Mouse (Mus musculus) embryo, embryonic 10.5 days (tissue): ENCODE results near the gene Mboat7.
"Not testable (repeated sequence)": the region's sequence is repeated elsewhere in the genome, so short reads cannot be mapped to it uniquely, and the experiment has no call there.

Experiments
- DNase-seq: peaks from one replicate; pipeline ENCODE4 v3.0.0-alpha.2; 2015; ENCODE audit warnings: low spot score

The Mboat7 gene

DNA sequence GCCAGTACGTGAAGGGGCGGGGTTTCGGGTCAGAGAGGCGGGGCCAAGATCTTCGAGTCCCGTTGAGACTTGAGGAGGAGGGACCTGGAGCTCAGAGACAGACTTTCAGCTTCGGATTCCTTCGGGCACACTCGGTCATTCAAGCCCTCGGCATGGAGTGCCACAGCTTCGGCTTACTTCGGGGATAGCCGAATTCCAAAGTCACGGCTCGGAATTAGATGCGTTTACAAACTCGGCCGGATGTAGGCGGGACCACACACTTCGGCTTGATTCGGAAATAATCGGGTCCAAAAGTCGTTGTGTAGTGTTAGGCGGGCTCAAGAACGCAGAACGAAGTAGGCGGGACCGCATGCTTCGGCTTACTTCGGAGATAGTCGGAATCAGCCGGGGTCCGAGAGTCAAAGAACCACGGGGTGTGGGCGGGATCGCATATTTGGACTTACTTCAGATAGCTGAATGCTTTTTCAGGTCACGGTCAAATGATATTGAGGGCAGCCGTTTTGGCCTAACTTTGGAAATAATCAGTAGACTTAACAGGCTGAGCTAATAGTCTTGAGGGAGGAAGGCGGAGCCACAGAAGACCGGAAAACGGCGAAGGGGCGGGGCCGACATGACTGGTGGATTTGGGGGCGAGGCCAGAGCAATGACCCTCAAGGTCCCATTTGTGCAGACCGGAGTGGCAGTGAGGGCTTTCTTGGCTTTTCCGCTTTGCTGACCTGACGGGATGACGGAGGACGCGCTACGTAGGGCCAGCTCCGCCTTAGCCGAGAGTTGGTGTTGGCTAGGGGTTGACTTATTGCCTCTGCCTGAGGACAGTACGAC lies at the start of gene Mboat7:
TSS of gene Mboat7 (minus strand) at position 537 of the 822 bp plus-strand sequence.
- DNase-seq, result peak; percentile 98

DNA sequence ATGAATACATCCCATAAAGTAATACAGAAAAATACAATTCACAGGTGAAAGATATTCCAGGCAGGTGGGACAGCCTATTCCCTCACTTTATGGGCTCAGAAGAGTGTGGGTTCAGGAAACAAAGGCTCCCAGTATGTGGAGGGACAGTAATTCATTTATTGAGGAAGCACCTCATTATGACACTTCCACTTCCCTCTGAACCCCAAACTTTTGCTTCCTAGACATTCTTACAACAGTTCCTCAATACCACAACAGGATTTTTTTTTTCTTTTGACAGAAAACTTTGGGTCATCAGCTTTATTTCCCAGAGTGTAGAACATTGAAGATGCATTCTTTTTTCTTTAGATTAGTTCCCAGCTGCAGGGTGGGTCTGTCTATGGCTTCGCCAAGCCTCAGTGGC lies 39.4 kb upstream of the Mboat7 start:
- DNase-seq, result not testable (repeated sequence)

DNA sequence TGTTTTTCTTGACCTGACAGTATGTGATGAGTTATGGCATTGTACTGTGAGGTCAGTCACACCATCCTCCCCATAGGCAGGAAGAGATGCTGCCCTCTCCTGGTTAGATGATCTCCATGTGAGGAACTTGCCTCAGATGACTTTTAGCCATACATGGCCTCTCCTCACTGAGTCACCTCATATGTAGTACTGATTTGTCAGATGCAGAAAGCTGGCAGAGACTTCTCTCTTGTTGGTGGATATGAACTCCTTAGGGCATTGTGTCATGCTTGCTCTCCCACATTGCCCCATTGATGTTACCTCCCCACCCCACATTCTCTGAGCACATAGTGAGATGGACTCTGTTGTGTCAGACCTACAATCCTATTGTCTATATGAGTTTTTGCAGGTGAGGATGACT lies 32.1 kb upstream of the Mboat7 start:
- DNase-seq, result not testable (repeated sequence)

DNA sequence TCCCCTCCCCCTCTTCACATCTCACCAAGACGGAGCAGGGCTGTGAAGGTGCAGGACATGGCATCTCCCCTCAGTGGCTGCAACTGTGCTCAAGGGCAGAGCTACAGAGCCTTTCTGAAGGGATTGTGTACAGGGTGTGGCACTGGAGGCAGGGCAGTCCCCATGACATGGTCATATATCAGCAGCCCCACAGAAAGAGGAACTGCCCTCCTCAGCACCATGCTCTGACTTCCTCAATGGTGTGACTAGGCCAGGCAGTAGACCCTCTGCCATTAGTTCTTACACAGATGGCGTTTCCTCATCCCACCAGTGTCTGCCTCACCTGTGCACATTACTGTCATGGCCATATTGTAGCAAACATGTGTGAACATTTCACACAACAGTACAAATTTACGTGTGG lies 26.9 kb upstream of the Mboat7 start, which contains the start of gene Pirb:
TSS of gene Pirb (minus strand) at position 124 of the 400 bp plus-strand sequence.
- DNase-seq, result not testable (repeated sequence)

DNA sequence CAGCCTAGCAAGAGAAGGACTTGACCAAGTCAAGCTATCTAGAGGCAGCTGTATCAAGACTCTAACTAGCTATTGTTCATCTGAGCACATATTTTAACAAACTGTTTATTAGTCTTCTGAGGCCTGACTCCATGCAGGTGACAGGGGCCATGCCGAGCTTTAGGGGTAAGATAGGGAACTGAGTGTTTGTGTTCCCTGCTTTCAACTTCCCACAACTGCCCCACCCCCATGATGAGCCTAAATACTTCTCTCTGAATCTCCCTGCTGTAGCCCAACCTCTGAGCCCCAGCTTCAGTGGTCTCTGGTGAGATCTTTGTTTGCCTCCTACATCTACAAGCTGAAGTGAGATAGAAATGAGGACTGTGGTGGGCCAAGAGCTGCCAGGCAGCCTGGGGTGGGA lies 21.9 kb upstream of the Mboat7 start:
- DNase-seq, result no peak

DNA sequence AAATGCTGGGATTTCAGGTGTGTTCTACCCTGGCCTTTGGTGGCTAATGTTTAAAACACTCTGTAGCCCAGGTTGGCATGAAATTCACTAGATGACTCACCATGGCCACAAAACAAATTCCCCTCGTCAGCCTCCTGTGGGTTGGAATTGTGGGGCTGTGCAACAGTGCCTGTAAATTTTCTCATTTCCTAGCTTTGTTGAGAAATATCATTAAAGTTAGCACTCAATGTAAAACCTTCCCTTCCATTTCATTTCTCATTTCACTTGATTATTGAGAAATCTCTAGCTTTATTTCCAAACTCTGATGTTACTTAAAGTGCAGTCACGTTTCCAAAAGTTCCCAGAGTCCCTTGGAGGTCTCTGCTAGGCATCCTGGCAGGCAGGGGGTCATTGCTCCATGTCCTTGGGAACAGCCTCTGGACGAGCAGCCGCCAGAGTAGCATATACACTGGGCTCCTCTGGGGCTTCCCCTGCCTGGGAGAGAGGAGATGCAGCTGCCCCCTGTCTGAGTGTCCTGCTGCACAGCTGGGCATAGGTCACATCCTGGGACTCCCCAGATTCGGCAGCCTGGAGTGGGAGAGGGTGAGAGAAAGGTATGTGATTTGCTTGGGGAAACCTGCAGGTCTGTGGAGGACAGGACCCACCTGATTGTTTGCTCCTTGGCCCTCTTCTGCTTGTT lies 19.1 kb upstream of the Mboat7 start:
- DNase-seq, result no peak

DNA sequence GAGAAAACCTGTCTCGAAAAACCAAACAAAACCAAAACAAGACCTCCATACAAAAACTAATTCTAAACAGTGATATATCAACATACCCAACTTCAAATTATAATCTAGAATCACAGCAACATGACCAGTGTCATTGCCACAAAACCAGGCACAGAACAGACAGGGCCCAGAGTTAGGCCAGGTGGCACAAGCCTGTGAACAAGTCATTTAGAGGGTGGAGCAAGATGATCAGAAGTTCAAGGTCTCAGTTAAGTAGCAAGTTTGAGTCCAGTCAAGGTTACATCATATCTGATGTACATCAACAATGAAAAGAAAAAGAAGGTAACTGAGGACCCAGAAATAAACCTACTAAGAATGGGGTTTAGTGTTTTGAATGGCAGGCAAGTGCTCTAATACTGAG lies 15.7 kb upstream of the Mboat7 start:
- no peak for DNase-seq

DNA sequence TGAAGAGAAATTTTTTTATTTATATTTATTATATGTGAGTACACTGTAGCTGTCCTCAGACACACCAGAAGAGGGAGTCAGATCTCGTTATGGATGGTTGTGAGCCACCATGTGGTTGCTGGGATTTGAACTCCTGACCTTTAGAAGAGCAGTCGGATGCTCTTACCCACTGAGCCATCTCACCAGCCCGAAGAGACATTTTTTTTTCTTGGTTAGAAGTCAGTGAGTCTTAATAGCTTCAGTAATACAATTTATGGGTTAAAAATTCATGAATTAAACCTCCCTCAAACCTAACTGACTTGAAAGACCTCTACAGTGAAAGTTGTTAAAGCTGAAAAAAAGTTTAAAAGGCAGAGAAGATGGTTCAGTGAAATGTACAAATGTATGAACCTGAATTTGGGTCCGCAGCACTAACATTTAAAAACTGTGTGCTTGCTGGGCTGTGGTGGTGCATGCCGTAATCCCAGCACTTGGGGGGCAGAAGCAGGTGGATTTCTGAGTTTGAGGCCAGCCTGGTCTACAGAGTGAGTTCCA lies 15.2 kb upstream of the Mboat7 start:
- not testable (repeated sequence) for DNase-seq

DNA sequence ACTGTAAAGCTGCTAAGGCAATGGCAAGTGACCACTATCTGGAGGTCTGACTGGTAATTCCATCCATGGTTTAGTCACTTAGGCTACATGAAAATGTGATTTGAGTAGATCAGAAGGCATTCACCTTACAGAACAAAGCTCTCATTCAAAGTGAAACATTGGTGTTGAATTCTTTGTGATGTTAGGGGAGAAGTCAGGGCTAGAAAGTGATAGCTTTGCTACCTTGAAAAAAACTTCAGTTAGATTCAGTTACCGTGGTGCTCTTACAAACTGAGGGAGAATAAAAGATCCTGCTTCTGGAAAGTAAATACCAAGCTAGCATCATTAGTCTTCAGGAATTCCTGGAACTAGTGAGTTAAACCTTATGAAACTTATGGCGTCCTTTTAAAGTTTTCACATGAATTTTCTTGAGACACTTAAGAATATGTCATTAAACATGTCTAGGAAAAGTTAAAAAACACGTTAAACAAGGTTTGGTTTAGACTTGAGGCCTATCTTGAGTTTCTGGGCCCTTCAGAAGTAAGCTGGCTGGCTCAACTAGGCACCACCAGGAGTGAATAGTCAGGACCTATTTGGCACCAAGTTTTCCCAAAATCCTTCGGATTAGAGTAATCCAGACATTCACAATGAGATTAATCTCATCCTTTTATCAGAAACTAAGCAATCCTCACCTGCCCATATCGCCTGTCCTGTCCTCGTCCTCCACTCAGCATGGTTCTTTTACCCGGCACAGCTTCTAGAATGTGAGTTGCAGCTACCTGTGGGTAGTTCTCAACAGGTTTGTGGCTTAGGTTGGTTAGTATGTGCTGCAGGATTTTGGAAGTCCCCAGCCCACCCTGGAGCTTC lies 14.5 kb upstream of the Mboat7 start:
- peak; percentile 42 for DNase-seq

DNA sequence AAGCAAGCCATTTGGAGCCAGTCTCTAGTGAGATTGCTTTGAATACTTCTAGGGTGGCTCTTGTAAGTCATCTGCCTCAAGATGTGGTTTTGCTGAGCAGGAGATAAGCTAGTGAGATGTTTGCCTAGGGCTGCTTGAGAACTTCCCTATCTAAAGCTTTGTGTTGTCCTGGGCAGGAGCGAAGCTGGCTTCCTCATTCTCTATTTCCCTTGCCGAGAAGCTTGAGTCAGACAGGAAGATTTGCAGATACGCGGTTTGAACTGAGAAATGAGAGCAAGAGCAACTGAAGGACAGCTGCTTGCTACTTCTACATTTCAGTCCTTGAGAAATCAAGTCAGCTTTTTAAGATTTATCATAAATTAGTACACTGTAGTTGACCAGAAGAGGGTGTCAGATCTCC lies 13.7 kb upstream of the Mboat7 start:
- DNase-seq, result no peak

DNA sequence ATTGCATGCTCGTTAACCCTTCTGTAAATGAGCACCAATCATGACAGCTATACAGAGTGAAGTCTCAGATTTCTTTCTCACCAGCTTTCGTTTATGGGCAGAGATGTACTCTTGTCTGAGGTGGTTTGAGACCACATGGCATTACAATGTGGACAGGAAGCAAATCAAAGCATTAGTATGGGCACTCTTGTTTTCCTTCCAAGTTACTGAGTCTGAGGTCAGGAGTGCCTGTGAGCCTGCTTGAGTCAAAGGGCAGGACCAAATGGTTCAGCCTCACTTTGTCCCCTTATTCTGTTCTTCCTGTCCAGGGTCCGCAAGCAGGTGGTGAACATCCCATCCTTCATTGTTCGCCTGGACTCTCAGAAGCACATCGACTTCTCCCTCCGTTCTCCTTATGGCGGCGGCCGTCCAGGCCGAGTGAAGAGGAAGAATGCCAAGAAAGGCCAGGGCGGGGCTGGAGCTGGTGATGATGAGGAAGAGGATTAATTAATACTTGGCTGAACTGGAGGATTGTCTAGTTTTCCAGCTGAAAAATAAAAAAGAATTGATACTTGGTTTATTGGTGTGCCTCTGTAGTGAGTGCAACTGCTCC lies 13.1 kb upstream of the Mboat7 start:
- DNase-seq, result no peak

DNA sequence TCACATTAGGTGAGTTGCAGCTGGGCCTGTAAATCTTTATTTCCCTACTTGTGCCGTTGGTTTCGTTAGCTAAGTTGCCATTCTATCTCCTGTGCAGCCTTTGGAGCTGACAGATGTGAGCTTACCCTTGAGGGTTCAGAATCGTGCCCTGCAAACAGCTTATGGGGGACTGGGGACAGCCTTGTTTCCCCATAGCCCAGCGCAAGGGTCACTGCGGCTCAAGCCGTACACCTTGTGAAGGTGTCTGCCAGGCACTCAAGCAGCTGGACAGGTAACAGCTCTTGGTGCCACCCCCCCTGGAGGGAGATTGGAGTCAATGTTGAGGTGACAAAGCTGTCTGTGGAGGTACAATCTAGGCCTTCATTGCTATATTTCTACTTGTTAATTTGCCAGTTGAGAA lies 12.6 kb upstream of the Mboat7 start:
- DNase-seq, result no peak

DNA sequence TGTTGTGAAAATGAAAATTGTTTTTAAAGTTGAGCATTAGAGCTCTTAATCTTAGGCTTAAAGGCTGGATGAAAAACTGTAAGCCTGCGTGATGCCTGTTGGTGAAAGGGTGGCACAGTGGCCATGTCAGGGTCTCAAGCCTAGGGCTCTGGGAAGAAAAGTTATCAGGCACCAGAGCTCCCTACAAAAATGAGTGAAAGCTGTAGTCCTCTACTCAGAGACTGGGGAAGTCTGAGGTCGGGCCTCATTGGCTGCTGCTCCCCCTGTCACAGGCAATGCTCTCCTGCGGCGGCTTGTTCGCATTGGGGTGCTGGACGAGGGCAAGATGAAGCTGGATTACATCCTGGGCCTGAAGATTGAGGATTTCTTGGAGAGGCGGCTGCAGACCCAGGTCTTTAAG lies 12.1 kb upstream of the Mboat7 start:
- not testable (repeated sequence) for DNase-seq

DNA sequence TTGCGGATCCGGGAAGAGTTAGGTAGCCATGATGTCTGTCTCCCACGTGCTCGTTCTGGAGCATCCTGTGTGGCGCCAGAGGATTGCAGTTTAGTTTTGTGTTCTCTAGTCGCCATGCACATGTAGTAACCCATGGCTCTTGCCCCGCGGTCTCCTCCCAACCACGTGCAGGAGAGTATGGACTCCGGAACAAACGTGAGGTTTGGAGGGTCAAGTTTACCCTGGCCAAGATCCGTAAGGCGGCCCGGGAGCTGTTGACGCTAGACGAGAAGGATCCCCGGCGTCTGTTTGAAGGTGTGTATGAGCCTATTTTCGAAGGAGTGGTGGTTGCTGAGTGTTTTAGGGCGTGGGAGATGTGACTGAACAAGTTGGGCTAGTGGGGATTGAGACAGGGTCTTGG lies 11.2 kb upstream of the Mboat7 start:
- DNase-seq, result no peak

DNA sequence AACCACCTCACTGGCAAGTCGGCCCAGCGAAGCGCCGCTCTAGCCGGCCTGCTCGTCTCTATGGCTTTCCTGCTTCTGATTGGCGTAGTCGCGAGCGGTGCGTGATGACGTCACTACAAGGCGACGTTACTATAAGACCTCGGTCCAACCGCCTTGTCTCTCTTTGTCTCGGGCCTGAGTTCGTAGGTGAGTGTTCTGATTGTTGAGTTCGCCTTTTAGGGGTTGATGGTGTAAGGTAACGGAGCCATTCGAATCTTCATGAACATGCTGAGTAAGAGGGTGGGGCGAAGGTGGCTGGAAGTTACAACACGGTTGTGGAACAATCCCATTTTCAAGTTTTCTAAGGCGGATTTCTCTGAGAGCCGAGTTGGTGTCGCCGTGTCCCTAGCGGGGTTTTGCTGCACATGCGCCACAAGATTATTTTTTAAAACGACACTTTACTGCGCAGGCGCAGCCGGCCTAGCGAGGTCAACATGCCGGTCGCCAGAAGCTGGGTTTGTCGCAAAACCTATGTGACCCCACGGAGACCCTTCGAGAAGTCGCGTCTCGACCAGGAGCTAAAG lies 10.6 kb upstream of the Mboat7 start, which contains the start of gene Rps9:
TSS of gene Rps9 (plus strand) at position 115 of the 563 bp plus-strand sequence.
- DNase-seq, result peak; percentile 98

DNA sequence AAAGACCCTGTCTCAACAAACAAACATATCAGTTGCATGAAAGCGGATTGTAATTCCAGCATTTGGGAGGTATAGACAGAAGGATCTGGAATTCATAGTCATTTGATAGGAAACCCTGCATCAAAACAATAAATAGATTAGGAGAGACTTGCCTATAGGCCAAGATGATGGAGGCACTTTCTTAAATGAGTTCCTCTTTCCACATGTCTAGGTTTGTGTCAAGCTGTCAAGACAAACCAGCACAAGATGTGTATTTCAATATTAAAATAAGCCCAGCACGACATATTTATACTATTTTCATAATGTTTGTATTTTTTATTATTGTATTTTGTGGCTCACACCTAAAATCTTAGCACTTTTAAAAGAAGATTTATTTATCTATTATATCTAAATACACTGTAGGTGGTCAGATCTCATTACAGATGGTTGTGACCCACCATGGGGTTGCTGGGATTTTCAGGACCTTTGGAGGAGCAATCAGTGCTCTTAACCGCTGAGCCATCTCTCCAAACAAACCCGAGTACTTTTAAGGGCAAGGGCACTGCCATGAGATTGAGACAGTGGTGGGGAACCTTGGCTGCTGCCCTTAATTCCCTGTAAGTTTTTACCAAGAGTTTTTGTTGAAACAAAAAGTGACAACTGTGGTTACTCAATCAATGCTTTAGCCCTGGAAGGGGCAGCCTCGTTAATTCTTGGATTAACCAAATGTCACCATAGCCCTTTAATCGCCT lies 10.0 kb upstream of the Mboat7 start:
- DNase-seq, result no peak

DNA sequence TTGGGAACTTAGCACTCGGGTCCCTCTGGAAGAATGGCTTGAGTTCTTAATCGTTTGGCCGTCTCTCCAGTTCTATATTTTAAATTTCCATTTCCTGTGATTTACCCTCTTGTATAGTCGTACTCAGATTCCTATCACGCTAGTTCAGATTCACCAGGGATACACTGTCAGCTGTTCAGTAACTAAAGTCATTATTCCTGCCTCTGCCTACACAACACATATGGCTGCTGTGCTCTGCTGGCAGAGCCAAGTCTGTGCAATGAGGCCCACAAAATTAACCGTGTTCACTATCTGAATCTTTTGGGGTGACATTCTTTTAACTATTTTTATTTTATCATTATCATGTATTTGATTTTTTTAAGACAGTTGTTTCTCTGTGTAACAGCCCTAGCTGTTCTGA lies 5.1 kb upstream of the Mboat7 start:
- DNase-seq, result no peak

DNA sequence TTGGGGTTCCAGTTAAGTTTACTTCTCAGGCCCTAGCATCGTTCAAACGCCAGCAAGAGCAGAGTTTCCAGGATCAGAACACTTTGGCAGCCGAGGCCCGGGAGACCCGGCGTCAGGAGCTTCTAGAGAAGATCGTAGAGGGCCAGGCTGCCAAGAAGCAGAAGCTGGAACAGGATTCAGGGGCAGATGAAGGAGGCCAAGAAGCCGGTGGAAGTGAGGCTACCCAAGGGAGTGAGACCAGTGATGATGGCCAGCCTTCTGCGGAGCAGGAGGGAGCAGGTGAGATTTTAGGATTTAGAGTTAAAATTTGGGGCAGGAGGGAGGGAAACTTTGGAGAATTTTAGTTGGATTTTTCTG lies 1.6 kb upstream of the Mboat7 start:
- DNase-seq, result not testable (repeated sequence)

DNA sequence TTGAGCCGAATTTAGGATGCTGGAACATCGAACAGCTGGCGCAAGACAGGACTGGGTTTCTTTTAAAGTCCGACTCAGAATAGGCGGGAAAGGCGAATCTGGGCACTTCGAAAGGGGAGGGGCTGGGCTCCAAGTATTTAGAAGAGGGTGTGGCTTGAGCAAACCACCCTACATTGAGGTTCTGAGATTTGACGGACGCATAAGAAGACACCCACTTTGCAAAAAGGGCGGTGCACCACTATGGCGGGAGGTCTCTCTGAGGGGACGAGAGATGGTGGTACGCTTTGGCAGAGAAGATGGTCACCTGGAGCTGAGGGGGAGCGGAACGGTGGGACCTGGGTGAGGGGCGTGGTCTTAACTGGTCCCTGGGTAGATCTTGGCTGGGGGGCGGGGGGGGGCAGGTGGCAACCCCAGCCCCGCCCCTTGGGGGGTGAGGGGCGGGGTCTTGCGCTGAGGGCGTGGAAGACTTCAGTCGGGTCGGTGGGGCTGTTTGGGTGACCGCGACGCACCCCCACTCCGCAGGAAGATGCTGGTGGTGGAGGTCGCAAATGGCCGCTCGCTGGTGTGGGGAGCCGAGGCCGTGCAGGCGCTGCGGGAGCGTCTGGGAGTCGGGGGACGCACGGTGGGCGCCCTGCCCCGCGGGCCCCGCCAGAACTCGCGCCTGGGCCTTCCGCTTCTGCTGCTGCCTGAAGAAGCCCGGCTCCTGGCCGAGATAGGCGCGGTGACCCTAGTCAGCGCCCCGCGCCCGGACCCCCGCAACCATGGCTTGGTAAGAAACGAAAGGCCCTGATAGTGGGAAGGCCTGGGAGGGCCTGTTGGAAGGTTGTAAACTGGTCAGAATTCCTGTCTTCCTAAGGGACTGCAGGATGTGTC lies 989 bp upstream of the Mboat7 start:
- peak; percentile 93 for DNase-seq

DNA sequence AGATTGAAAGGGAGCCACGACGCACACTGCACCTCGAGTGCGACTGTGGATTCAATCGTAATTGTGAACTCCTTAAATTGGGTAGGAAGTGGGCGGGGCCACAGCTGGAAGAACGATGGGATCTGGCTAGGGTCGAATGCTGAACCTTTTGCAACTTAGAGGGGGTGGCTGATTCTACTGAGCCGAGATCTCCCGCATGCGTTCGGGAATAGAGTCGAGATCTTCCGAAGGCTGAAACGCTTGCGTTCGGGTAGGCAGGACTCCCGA lies 419 bp upstream of the Mboat7 start:
- no peak for DNase-seq
